Mouse (Mus musculus) midbrain, embryonic 11.5 days (tissue): ENCODE data around the gene Rac2. TPM values are rescaled to one million over a fixed set of nuclear protein-coding genes. Genes with fewer than 3 reads are reported as not detected.

Experiments
- ATAC-seq: fragments of 200-750 bp; cut with Nextera tagmentation; 2 replicates; pipeline ENCODE4 v1.8.0; 2017; ENCODE audit warnings: moderate TSS enrichment, moderate library complexity; ENCODE audit not compliant: low FRiP score
- DNase-seq: peaks from one replicate; pipeline ENCODE4 v3.0.0; 2015; ENCODE audit warnings: low spot score; ENCODE audit errors: missing footprints
- H3K27ac ChIP-seq: fragments of 300-500 bp; sonication (generic); 2 replicates; pipeline ENCODE4 v1.5.1; 2014; ENCODE audit warnings: low read depth, low read length
- H3K27me3 ChIP-seq: fragments of 300-500 bp; sonication (generic); 2 replicates; pipeline ENCODE4 v1.6.1; 2014; ENCODE audit warnings: mild to moderate bottlenecking, low read length, moderate library complexity, mixed read lengths; ENCODE audit not compliant: control insufficient read depth, insufficient read depth
- H3K36me3 ChIP-seq: fragments of 300-500 bp; sonication (generic); 2 replicates; pipeline ENCODE4 v1.6.1; 2014; ENCODE audit warnings: mild to moderate bottlenecking, low read length, moderate library complexity, mixed read lengths; ENCODE audit not compliant: control insufficient read depth, insufficient read depth
- H3K4me1 ChIP-seq: fragments of 300-500 bp; sonication (generic); 2 replicates; pipeline ENCODE4 v1.6.1; 2014; ENCODE audit warnings: low read length; ENCODE audit not compliant: control insufficient read depth, insufficient read depth
- H3K4me2 ChIP-seq: fragments of 300-500 bp; sonication (generic); 2 replicates; pipeline ENCODE4 v1.6.1; 2014; ENCODE audit warnings: mild to moderate bottlenecking, moderate library complexity
- H3K4me3 ChIP-seq: fragments of 300-500 bp; sonication (generic); 2 replicates; pipeline ENCODE4 v1.5.1; 2014; ENCODE audit warnings: low read depth, low read length
- H3K9ac ChIP-seq: fragments of 300-500 bp; sonication (generic); 2 replicates; pipeline ENCODE4 v1.6.1; 2014; ENCODE audit warnings: low read length
- H3K9me3 ChIP-seq: fragments of 300-500 bp; sonication (generic); 2 replicates; pipeline ENCODE4 v1.6.1; 2016; ENCODE audit warnings: low read length; ENCODE audit not compliant: control insufficient read depth
- WGBS: fragments of 180-500 bp; shearing (Covaris S2); extraction: QIAGEN DNeasy Blood & Tissue Kit; methylation state at CpG from one replicate; pipeline ENCODE4 v1.1.7; 2014; 5-methylcytosine and 5-hydroxymethylcytosine counted together
- polyA plus RNA-seq: library from polyadenylated mRNA; unstranded; fragments of >200 nt; fragmentation: Nextera tagmentation; extraction: Ambion mirVana; gene quantifications from 2 replicates; pipeline ENCODE4 v1.2.1, GENCODE M21; 2014

Rac2 gene
- polyA plus RNA-seq, 1 experiment from 2014 or later: 8.5 TPM

DNA sequence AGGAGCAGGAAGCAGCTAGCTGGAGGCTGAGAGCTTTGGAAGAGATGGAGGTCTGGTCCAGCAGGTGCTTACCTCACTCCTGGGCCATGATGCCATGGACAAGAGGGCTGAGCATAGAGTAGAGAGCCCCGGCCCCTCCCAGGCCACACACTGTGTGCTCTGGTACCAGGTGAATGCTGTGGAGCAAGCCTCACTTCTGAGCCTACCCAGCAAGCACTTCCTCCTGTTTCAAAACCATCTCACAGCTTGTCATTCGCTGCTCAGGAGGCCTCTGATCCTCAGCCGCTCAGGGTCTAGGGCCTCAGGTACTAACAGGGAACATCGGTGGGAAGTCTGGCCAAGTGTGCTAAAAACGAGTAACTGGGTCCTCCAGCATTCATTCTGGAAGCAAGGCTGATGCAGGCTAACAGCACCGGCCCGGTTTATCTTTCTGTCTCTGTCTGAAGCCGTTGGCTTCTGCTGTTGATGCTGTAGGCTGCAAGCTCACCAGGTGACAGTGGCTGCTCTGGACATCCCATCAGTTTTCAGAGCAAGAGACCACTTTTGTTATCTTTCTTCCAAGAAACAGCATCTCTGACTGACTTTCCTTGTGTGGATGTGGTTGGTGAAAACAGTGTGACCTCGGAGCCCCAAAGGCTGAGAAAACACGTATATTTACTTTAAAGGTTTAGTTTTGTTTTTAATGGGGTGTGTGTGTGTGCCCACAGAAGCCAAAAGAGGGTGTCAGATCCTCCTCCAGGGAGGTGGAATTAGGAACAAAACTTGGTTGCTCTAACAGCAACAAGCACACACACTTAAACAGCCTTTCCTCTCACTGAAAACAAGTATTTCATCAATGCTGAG lies 14.7 kb downstream of the Rac2 start:
- H3K36me3 ChIP-seq: no peaks in the 10 kb centered on the region
- H3K27ac ChIP-seq: no peak overlapping the region
- no peaks in the 10 kb centered on the region for H3K27me3 ChIP-seq
- H3K9ac ChIP-seq: no peak overlapping the region
- ATAC-seq (no peak), DNase-seq (no peak)
- 70% methylated on average over 10 of the region's 10 CpGs for WGBS
- H3K4me3 ChIP-seq: no peak overlapping the region
- no peak overlapping the region for H3K4me2 ChIP-seq
- H3K4me1 ChIP-seq: 0 out of 2 replicates have a peak, but pooled peaks cover 2% of the 10 kb centered on the region
- H3K9me3 ChIP-seq: no peaks in the 10 kb centered on the region

DNA sequence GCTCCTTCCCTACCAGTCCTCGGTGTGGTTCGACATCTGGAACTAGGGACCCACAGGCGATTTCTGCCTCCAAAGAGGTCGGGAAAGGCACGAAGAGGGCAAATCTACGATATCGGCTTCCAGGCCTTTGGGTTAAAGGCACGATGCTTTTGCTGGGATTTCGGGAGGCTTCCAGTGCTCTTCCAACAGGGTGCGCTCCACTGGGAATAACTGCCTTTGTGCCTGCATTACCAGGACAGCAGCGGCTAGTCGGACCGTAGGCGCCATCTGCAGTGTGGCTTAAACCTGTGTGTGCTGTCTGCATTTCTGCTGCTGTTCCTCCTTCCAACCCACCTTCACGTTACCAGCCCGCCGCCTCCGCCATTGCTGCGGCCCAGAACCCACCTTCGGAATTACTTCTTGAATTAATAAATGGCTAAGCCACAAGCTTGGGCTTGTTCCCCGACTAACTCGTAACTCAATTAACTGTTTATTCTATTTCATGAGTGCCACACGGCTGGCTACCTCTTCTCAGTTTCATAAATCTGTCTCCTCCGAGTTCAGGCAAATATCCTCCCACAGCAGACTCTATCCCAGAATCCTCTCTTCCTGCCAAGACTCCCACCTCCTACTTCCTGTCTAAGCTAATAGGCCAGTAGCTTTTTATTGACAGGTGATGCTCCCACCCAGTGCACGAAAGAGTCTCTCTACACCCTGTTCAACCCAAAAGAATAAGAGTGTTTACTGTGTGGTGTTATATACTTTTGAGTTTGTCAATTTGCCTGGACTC lies 17.9 kb downstream of the Rac2 start:
- Histone ChIP-seq H3K27ac (no peak overlapping the region), H3K4me3 (no peak overlapping the region), H3K9me3 (no peaks in the 10 kb centered on the region), H3K27me3 (no peaks in the 10 kb centered on the region), H3K4me2 (no peak overlapping the region), H3K9ac (no peak overlapping the region), H3K36me3 (no peaks in the 10 kb centered on the region), H3K4me1 (0 out of 2 replicates have a peak, but pooled peaks cover 2% of the 10 kb centered on the region)
- ATAC-seq (no peak), DNase-seq (no peak)
- WGBS: 65% methylated on average over 25 of the region's 25 CpGs

DNA sequence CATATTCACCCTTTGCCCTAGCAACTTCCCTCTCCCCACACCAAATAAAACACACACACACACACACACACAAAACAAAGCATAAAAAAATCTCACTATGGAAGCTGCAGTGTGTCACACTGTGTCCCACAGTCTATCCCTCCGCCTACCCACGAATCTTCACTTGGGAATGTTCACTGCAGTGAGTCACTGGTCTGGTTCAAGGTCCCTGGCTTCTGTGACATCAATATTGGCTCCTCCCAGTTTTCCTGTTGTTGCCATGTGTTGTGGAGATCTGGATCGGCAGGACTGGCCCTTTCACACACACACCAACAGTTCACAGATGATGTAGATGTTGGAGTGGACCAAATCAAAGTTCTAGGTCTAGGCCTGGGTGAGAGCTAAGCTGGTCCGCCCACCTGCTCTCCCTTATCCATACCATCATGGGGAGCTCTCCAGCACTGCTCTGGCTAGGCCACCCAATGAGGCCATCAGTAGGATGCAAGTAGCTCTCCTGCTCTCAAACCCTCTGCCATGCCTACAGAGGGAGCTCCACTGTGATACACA lies 23.3 kb downstream of the Rac2 start:
- DNase-seq: peak; percentile 67
- 75% methylated on average over 4 of the region's 4 CpGs for WGBS
- no peaks in the 10 kb centered on the region for H3K27me3 ChIP-seq
- H3K4me3 ChIP-seq: no peak overlapping the region
- H3K36me3 ChIP-seq: no peaks in the 10 kb centered on the region
- H3K4me2 ChIP-seq: no peak overlapping the region
- no peak for ATAC-seq
- no peak overlapping the region for H3K27ac ChIP-seq
- peaks cover 8% of the 10 kb centered on the region for H3K4me1 ChIP-seq
- H3K9ac ChIP-seq: no peak overlapping the region
- H3K9me3 ChIP-seq: no peaks in the 10 kb centered on the region

DNA sequence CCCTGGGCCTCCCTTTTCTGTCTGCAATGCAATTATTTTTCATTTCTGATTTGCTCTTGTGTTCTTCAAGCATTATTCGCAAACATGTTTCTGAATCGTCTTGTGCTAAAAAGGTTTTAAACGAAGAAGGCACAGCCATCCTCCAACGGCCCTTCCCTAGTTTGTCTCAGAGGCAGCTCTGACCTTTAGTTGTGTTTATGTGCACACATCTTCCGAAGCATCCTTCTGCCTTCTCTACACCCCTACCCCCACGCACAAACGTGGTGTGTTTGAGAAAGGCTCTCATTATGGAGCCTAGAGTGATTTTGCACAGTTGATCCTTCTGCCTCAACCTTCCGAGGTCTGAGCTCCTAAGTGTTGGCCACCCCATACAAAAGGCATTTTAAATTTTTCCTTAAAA lies 23.9 kb downstream of the Rac2 start:
- ATAC-seq: no peak
- H3K4me3 ChIP-seq: no peak overlapping the region
- no peaks in the 10 kb centered on the region for H3K36me3 ChIP-seq
- no peaks in the 10 kb centered on the region for H3K9me3 ChIP-seq
- H3K27ac ChIP-seq: no peak overlapping the region
- DNase-seq: peak; percentile 79
- no peak overlapping the region for H3K9ac ChIP-seq
- peaks cover 8% of the 10 kb centered on the region for H3K4me1 ChIP-seq
- H3K4me2 ChIP-seq: no peak overlapping the region
- no peaks in the 10 kb centered on the region for H3K27me3 ChIP-seq
- WGBS: 74% methylated on average over 8 of the region's 8 CpGs

DNA sequence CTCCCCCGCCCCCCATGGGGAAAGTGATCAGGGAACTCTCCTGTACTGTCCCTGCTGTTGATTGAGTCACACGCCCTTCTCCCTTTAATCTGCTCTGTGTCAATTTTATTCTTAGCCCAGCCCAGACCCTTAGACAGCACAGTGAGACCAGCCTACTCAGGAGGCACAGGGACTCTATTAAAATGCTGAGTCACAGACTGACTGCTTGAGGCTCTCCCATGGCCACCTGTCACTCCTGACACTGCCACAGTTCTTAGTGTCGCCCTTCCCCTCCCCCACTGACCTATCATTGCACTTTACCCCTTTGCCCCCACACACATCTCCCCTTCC lies 24.3 kb downstream of the Rac2 start:
- Histone ChIP-seq H3K27me3 (no peaks in the 10 kb centered on the region), H3K27ac (no peak overlapping the region), H3K9me3 (no peaks in the 10 kb centered on the region), H3K9ac (no peak overlapping the region; the same call in 1 of the 2 replicates), H3K4me1 (peaks cover 8% of the 10 kb centered on the region), H3K4me3 (no peak overlapping the region), H3K4me2 (no peak overlapping the region), H3K36me3 (no peaks in the 10 kb centered on the region)
- WGBS: 37% methylated on average over 3 of the region's 3 CpGs
- ATAC-seq (peak; percentile 33; the same call in 1 of the 2 replicates), DNase-seq (peak; percentile 60)

DNA sequence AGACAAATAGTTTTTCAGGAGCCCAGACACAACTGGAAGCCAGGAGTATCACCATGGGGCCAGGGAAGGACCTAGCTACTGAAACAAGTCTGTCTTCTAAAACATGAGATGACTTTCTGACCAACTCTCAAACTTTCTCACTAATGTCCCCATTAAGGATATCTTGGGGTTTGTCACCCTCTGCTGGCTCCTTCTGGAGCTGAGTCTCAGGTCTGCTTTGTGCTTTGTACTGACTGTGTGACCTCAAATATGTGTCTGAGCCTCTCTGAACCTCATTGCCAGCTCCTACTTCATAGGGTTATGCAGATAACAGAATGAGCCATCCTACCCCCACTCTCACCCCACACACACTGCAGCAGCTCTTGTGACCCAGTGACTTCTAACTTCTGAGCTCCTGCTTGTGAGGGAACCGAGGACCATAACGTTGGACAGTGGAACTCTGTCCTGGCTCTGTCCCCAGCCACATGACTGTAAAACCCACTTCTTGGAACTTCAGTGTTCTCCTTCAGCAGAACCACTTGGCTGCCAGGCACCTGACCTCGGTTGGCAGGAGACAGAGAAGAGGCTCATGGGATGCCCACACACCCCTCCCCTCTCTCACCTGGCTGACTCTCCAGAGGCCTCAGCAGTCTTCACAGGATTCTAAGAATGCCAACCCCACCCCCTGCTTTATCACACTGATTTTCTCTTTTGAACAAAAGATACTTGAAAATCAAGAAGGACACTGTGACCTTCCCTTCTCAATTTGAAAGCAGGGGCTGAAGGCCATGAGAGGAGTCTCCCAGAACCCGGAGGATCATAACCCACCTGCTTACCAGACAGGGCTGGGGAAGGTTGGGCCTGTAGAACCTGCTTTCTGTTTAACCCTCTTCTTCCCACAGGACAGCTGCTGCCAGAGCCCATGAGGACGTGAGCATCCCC lies 24.9 kb downstream of the Rac2 start:
- no peak overlapping the region; the same call in 1 of the 2 replicates for H3K9ac ChIP-seq
- H3K4me2 ChIP-seq: no peak overlapping the region
- H3K9me3 ChIP-seq: no peaks in the 10 kb centered on the region
- 59% methylated on average over 5 of the region's 5 CpGs for WGBS
- ATAC-seq (no peak), DNase-seq (peak; percentile 23)
- H3K4me1 ChIP-seq: peaks cover 8% of the 10 kb centered on the region
- no peak overlapping the region for H3K4me3 ChIP-seq
- no peaks in the 10 kb centered on the region for H3K36me3 ChIP-seq
- no peaks in the 10 kb centered on the region for H3K27me3 ChIP-seq
- H3K27ac ChIP-seq: no peak overlapping the region

DNA sequence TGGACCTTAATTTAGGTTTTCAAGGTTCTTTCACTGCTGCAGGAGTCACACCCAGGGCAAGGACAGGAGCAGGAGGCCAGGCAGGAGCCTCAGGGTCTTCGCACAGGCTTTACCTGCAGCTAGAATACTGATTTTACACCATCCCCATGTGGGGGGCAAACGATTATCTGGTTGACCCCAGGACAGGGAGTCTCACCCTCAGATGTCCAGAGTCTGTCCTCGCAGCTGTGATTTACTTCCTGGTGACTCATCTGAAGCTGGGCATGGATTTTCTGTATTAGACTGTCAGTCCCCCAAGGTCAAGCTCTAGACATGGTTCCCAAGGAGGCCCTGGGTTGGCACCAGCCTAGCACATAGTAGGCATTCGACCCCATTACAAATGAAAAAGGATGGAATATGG lies 26.5 kb downstream of the Rac2 start:
- H3K36me3 ChIP-seq: no peaks in the 10 kb centered on the region
- peaks cover 8% of the 10 kb centered on the region for H3K4me1 ChIP-seq
- H3K27ac ChIP-seq: no peak overlapping the region
- H3K4me3 ChIP-seq: no peak overlapping the region
- no peak for ATAC-seq
- no peaks in the 10 kb centered on the region for H3K9me3 ChIP-seq
- peak; percentile 68 for DNase-seq
- no peak overlapping the region for H3K4me2 ChIP-seq
- H3K27me3 ChIP-seq: no peaks in the 10 kb centered on the region
- H3K9ac ChIP-seq: no peak overlapping the region
- WGBS: 83% methylated on average over 4 of the region's 4 CpGs

DNA sequence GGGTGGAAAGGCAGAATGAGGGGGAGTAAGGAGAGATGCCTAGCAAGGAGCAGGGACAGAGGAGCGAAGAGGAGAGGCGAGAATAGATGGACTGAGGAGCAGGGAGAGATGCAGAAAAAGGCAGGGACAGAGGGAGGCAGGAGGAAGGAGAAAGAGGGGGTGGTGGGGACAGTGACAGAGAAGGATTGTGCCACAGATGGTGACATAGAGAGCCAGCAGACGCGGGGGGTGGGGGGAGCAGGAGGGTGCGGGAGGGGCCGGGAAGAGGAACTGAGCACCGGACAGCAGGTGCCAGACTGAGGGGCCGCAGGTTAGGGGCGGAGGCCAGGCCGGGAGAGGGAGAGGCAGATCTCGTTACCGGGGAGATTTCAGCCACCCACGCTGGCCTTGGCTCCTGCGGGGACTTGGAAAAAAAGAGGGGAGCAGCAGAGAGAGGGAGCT lies 28.0 kb downstream of the Rac2 start, which contains the start of gene Sstr3:
Sstr3 (minus strand) TSS at position 125 of the 441 bp plus-strand sequence.
- H3K36me3 ChIP-seq: no peaks in the 10 kb centered on the region
- ATAC-seq: no peak
- H3K4me3 ChIP-seq: no peak within 1 kb of the TSS
- no peak within 1 kb of the TSS for H3K9ac ChIP-seq
- H3K27ac ChIP-seq: no peak within 1 kb of the TSS
- no peak within 1 kb of the TSS for H3K4me2 ChIP-seq
- peaks cover 8% of the 10 kb centered on the region for H3K4me1 ChIP-seq
- peak; percentile 70 for DNase-seq
- no peaks in the 10 kb centered on the region for H3K9me3 ChIP-seq
- WGBS: 13% methylated on average over 14 of the region's 14 CpGs
- H3K27me3 ChIP-seq: no peaks in the 10 kb centered on the region
